Mouse (Mus musculus) adrenal gland, adult 2 months (tissue): ENCODE results near the gene Ttc1. TPM values are rescaled to one million over a fixed set of nuclear protein-coding genes. Genes with fewer than 3 reads are reported as not detected.

Source experiments
- DNase-seq: peaks from one replicate; pipeline ENCODE4 v3.0.0; 2021
- polyA plus RNA-seq: library from polyadenylated mRNA; depleted of rRNA; stranded (reverse); fragments of >200 nt; gene quantifications from 2 replicates; pipeline ENCODE4 v1.2.3, GENCODE M21; 2012; rRNA removed
- total RNA-seq, 2 experiments: library from RNA; stranded (reverse); gene quantifications; 2 replicates each; pipeline ENCODE4 v1.2.3; 2021

Gene Ttc1
- total and polyA plus RNA-seq, 3 experiments, result 3.8 to 59.2 (median 53.5) TPM

- DNase-seq, result no peak
Observed at GRCm38 (mm10) chr11:43705751-43706150, 42.1 kb downstream of the Ttc1 start.

GRCm38 (mm10) chr11:43703552-43703951, 44.3 kb downstream of the Ttc1 start:
- DNase-seq, result peak; percentile 38

- no peak for DNase-seq
Observed at GRCm38 (mm10) chr11:43700291-43700690, 47.5 kb downstream of the Ttc1 start.

- DNase-seq, result no peak
Observed at GRCm38 (mm10) chr11:43698621-43699020, 49.2 kb downstream of the Ttc1 start.

- DNase-seq, result no peak
Observed at GRCm38 (mm10) chr11:43696623-43697022, 51.2 kb downstream of the Ttc1 start.

GRCm38 (mm10) chr11:43688850-43689249, 59.0 kb downstream of the Ttc1 start:
- DNase-seq, result no peak

- DNase-seq, result peak; percentile 81
Observed at GRCm38 (mm10) chr11:43682415-43683217, 65.2 kb downstream of the Ttc1 start.

GRCm38 (mm10) chr11:43681472-43682414, 66.1 kb downstream of the Ttc1 start, which contains the start of gene Pwwp2a:
Gene Pwwp2a (plus strand): TSS chr11:43681998.
- DNase-seq, result peak; percentile 99

Other genes with a start within 250 kb of the Ttc1 start
- gene Ccnjl, start 219.2 kb downstream of the Ttc1 start, total RNA-seq, result 1 to 10 TPM; 2.0 to 2.4 TPM
- 3.1 and 3.2 TPM in 2 replicates for gene Ccnjl, start 219.2 kb downstream of the Ttc1 start, polyA plus RNA-seq
- under 1 TPM; 0.32 to 0.45 TPM for gene 4933415A04Rik, start 161.0 kb downstream of the Ttc1 start, total RNA-seq
- 0.08 and 0.23 TPM in 2 replicates for gene 4933415A04Rik, start 161.0 kb downstream of the Ttc1 start, polyA plus RNA-seq
- not detected for gene Fabp6, start 146.5 kb downstream of the Ttc1 start, total RNA-seq
- not detected in 2 replicates for gene Fabp6, start 146.5 kb downstream of the Ttc1 start, polyA plus RNA-seq
- gene Pwwp2a, start 66.0 kb downstream of the Ttc1 start, total RNA-seq, result 10 to 100 TPM; 29.4 to 30.9 TPM
- 7.8 and 12.8 TPM in 2 replicates for gene Pwwp2a, start 66.0 kb downstream of the Ttc1 start, polyA plus RNA-seq
- 1 to 10 TPM; 2.7 to 5.9 TPM for gene Adra1b, start 153.2 kb upstream of the Ttc1 start, total RNA-seq
- 6.4 and 6.5 TPM in 2 replicates for gene Adra1b, start 153.2 kb upstream of the Ttc1 start, polyA plus RNA-seq